Mouse (Mus musculus): ENCODE measurements at regions not wholly inside any gene's neighbourhood (a gene's known extent, or its start where the extent isn't known, plus 50 kb on each side); places are given as distances from the start of the nearest gene placed in this dataset.

GRCm38 (mm10) chr1:76487481-76487880 is 941.4 kb downstream of the Slc4a3 start:
- no peaks in the 10 kb centered on the region for H3K9me3 ChIP-seq (replicated peaks; ENCODE audit: control insufficient read depth, low read length)
- H3K36me3 ChIP-seq (replicated peaks; ENCODE audit: control insufficient read depth, insufficient read depth, low read length), result no peaks in the 10 kb centered on the region
- no peak overlapping the region for H3K27ac ChIP-seq (ENCODE audit: low read depth)
- H3K4me1 ChIP-seq (ENCODE audit: control insufficient read depth, insufficient read depth), result peaks cover 24% of the 10 kb centered on the region
- DNase-seq (ENCODE audit: low spot score), result no peak
- no peak for TF ChIP-seq EP300 (IDR thresholded peaks at IDR 0.05; ENCODE audit: low read depth)
- no peak overlapping the region for H3K4me3 ChIP-seq (ENCODE audit: low read depth, low read length)
- no peak for ATAC-seq (ENCODE audit: insufficient read depth, low read depth)
- WGBS, result 86% methylated on average over 4 of the region's 4 CpGs
- no peaks in the 10 kb centered on the region for H3K27me3 ChIP-seq (ENCODE audit: control insufficient read depth, insufficient read depth, low read length)
- no peak overlapping the region for H3K9ac ChIP-seq (replicated peaks; ENCODE audit: low read depth, low read length)
- H3K4me2 ChIP-seq (ENCODE audit: low read depth, low read length), result no peak overlapping the region

DNA sequence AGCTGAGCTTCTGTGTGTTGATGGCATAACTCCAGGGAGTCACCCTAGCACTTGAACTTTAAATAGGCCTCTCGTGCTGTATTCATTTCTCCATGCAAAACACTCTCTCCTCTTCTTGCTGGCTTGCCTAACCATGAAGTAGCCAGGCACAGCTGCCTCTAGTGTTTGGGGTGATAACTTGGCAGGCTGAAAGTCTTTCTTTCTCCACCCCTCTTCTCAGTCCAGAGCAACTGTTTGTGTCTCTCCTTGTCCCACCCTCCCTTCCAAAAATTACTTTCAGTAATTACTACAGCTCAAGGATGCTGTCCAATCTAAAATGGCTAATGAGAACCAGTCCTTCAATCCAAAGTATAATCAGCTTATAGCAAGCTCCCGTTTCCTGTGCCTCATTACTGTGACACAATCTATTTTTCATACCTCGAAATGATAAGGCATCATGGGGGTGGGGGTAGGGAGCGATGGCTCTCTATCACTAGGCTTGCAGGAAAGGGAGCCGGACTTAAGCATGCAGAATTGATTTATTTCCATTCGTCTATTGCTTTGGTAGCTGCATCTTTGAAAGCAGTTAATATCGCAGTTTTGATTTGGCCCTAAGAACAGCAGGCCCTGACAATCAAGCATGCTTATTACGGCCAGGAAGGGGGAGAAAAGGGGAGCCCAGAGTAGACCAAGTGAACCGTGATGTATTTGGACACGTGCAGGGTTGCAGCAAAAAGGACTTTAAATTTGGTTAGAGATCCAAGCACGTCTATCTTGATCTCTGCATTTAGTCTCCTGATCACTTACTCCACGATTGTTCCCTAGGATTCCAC is 943.8 kb downstream of the Slc4a3 start:
- ATAC-seq (ENCODE audit: insufficient read depth, low read depth) (0 out of 2 replicates have a peak, but pooled peaks have one; percentile 47), DNase-seq (ENCODE audit: low spot score) (peak; percentile 64)
- 37% methylated on average over 12 of the region's 12 CpGs for WGBS
- H3K4me2 ChIP-seq (ENCODE audit: low read depth, low read length), result no peak overlapping the region
- no peak overlapping the region for H3K4me3 ChIP-seq (ENCODE audit: low read depth, low read length)
- H3K9ac ChIP-seq (replicated peaks; ENCODE audit: low read depth, low read length), result no peak overlapping the region
- H3K9me3 ChIP-seq (replicated peaks; ENCODE audit: control insufficient read depth, low read length), result no peaks in the 10 kb centered on the region
- H3K4me1 ChIP-seq (ENCODE audit: control insufficient read depth, insufficient read depth), result peaks cover 24% of the 10 kb centered on the region
- no peaks in the 10 kb centered on the region for H3K36me3 ChIP-seq (replicated peaks; ENCODE audit: control insufficient read depth, insufficient read depth, low read length)
- H3K27ac ChIP-seq (ENCODE audit: low read depth), result no peak overlapping the region
- TF ChIP-seq EP300 (IDR thresholded peaks at IDR 0.05; ENCODE audit: low read depth) (no peak), CTCF (IDR thresholded peaks at IDR 0.05; ENCODE audit: low read depth) (peak; percentile 32; the same call in 1 of the 2 replicates)
- H3K27me3 ChIP-seq (ENCODE audit: control insufficient read depth, insufficient read depth, low read length), result no peaks in the 10 kb centered on the region

DNA sequence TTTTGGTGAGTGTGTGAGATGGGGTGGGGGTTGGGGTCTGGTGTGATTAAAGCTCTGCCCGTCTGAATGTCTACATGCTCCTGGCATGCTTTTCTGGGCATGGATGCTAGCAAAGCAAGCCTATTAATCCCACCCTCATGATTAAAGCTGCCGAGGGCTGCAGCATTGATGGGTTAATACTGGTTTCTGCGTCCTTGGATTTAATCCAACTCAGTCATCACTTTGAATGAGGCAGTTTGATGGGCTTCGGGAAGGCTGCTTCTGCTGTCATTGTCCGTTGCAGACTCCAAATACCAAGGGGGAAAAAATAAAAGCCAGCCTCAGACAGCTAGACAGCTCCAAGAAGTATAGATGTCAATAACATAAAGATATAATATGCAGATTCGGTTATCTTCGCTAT is 944.7 kb downstream of the Slc4a3 start:
- 37% methylated on average over 7 of the region's 7 CpGs for WGBS
- H3K36me3 ChIP-seq (replicated peaks; ENCODE audit: control insufficient read depth, insufficient read depth, low read length), result no peaks in the 10 kb centered on the region
- DNase-seq (ENCODE audit: low spot score), result no peak
- no peak overlapping the region for H3K27ac ChIP-seq (ENCODE audit: low read depth)
- peak overlapping the region; percentile 2; the same call in 1 of the 2 replicates for H3K4me2 ChIP-seq (ENCODE audit: low read depth, low read length)
- no peak overlapping the region for H3K4me3 ChIP-seq (ENCODE audit: low read depth, low read length)
- no peak for TF ChIP-seq EP300 (IDR thresholded peaks at IDR 0.05; ENCODE audit: low read depth)
- TF ChIP-seq CTCF (IDR thresholded peaks at IDR 0.05; ENCODE audit: low read depth), result no peak
- no peak overlapping the region for H3K9ac ChIP-seq (replicated peaks; ENCODE audit: low read depth, low read length)
- H3K9me3 ChIP-seq (replicated peaks; ENCODE audit: control insufficient read depth, low read length), result no peaks in the 10 kb centered on the region
- H3K27me3 ChIP-seq (ENCODE audit: control insufficient read depth, insufficient read depth, low read length), result no peaks in the 10 kb centered on the region
- ATAC-seq (ENCODE audit: insufficient read depth, low read depth), result no peak
- peaks cover 24% of the 10 kb centered on the region for H3K4me1 ChIP-seq (ENCODE audit: control insufficient read depth, insufficient read depth)

- H3K9ac ChIP-seq (replicated peaks; ENCODE audit: low read depth, low read length), result no peak overlapping the region
- no peak for ATAC-seq (ENCODE audit: insufficient read depth, low read depth)
- WGBS, result 39% methylated on average over 4 of the region's 4 CpGs
These were observed 945.1 kb downstream of the Slc4a3 start for GRCm38 (mm10) chr1:76491187-76491586.

GRCm38 (mm10) chr1:76505150-76505549 is 959.1 kb downstream of the Slc4a3 start:
- Histone ChIP-seq H3K4me2 (ENCODE audit: low read depth, low read length) (no peak overlapping the region), H3K27ac (ENCODE audit: low read depth) (no peak overlapping the region), H3K4me1 (ENCODE audit: control insufficient read depth, insufficient read depth) (no peaks in the 10 kb centered on the region), H3K4me3 (ENCODE audit: low read depth, low read length) (no peak overlapping the region), H3K9ac (replicated peaks; ENCODE audit: low read depth, low read length) (no peak overlapping the region), H3K9me3 (replicated peaks; ENCODE audit: control insufficient read depth, low read length) (no peaks in the 10 kb centered on the region), H3K36me3 (replicated peaks; ENCODE audit: control insufficient read depth, insufficient read depth, low read length) (no peaks in the 10 kb centered on the region), H3K27me3 (ENCODE audit: control insufficient read depth, insufficient read depth, low read length) (no peaks in the 10 kb centered on the region)
- no peak for ATAC-seq (ENCODE audit: insufficient read depth, low read depth)
- no peak for DNase-seq (ENCODE audit: low spot score)
- no peak for TF ChIP-seq EP300 (IDR thresholded peaks at IDR 0.05; ENCODE audit: low read depth)
- no peak for TF ChIP-seq CTCF (IDR thresholded peaks at IDR 0.05; ENCODE audit: low read depth)

More at GRCm38 (mm10) chr1:76491187-76491586, 945.1 kb downstream of the Slc4a3 start:
- Histone ChIP-seq H3K4me2 (ENCODE audit: low read depth, low read length) (0 out of 2 replicates have a peak overlapping the region, but pooled peaks have one; percentile 2), H3K36me3 (replicated peaks; ENCODE audit: control insufficient read depth, insufficient read depth, low read length) (no peaks in the 10 kb centered on the region), H3K27ac (ENCODE audit: low read depth) (no peak overlapping the region), H3K4me1 (ENCODE audit: control insufficient read depth, insufficient read depth) (peaks cover 24% of the 10 kb centered on the region), H3K27me3 (ENCODE audit: control insufficient read depth, insufficient read depth, low read length) (no peaks in the 10 kb centered on the region), H3K9me3 (replicated peaks; ENCODE audit: control insufficient read depth, low read length) (no peaks in the 10 kb centered on the region), H3K4me3 (ENCODE audit: low read depth, low read length) (no peak overlapping the region)
- TF ChIP-seq CTCF (IDR thresholded peaks at IDR 0.05; ENCODE audit: low read depth) (no peak), EP300 (IDR thresholded peaks at IDR 0.05; ENCODE audit: low read depth) (no peak)
- no peak for DNase-seq (ENCODE audit: low spot score)

Data from heart, postnatal 0 days (tissue).